Mouse (Mus musculus): ENCODE data around the gene Slc26a8. TPM values are rescaled to one million over a fixed set of nuclear protein-coding genes. Genes with fewer than 3 reads are reported as not detected.
A peak's percentile ranks its signal among the peaks of the same experiment; 100 is the strongest.

Gene Slc26a8
- polyA plus RNA-seq, 1 experiment from 2014 or later, result 1.0 TPM

DNA sequence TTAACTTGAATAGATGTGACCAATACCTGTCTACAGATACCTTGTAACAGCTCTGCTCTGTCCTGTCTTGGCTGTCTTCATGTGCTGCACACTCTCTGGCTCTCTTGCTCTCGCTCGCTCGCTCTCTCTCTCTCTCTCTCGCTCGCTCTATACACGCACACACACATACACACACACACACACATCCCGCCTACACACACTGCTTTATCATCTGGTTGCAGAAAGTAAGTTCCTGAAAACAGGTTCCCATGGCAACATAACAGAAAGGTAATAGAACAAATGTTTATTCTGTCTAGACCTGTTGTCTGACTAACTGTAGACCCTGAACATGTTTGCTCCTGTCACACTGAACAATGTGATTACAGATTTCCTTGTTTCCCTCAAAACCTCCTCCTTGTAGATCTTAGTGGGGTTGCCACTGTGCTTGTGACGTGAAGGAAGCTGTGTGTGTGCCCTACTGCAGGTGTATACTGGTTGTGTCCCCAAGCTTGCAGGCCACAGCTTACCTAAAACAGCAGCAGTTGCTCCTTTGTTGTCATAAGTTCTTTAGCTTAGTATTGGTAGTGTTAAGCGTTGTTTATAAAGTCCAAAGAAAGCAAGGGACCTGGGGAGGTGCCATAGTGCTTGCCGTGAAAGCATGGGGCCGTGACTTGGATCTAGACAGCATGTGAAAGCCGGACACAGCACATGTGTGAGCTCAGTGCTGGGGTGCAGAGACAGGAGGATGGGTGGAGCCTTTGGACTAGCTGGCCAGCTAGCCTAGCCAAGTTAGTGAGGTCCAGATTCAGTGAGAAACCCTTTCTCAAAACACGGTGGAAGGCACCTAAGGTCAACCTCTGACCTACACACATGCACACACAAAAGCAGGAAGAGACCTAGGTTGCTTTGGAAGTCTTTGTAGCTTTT lies 7.5 kb upstream of the Slc26a8 start:
- no peaks in the 10 kb centered on the region for H3K36me3 ChIP-seq (ENCODE audit: control insufficient read depth, insufficient read depth, low read length)
- H3K9me3 ChIP-seq (ENCODE audit: control insufficient read depth, low read length), result no peaks in the 10 kb centered on the region
- H3K27ac ChIP-seq (ENCODE audit: low read depth, low read length), result no peak overlapping the region
- peaks cover 11% of the 10 kb centered on the region for H3K4me1 ChIP-seq (replicated peaks; ENCODE audit: control insufficient read depth, insufficient read depth, low read length)
- no peak overlapping the region for H3K4me2 ChIP-seq (ENCODE audit: low read depth, low read length, severe bottlenecking)
- no peak overlapping the region for H3K9ac ChIP-seq (ENCODE audit: low read length)
- H3K27me3 ChIP-seq (ENCODE audit: control insufficient read depth, insufficient read depth, low read length), result no peaks in the 10 kb centered on the region
- 85% methylated on average over 13 of the region's 13 CpGs for WGBS
- DNase-seq (ENCODE audit: low spot score) (no peak), ATAC-seq (replicated peaks; ENCODE audit: low FRiP score) (no peak)
- no peak overlapping the region for H3K4me3 ChIP-seq (ENCODE audit: low read depth, low read length)

DNA sequence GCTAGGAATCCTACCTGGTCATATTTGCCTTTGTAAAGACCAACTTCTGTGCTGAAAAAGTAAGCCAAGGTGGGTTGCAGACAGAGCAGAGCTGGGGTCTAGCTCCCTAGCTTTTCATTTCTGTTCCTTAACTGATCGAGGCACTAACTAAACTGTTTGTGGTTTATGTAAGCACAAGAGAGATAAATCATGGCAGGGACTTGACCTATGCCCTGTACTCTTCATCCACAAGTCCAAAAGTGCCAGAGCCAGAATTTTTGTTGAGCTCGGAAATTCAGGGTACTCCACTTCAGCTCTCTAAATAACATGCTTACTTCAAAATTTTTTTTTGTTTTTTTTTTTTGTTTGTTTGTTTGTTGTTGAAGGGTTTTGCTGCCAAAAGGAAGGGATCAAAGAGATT lies 6.6 kb upstream of the Slc26a8 start:
- DNase-seq (ENCODE audit: low spot score), result no peak
- peak overlapping the region; percentile 20; the same call in 1 of the 2 replicates for H3K9ac ChIP-seq (ENCODE audit: low read length)
- no peaks in the 10 kb centered on the region for H3K27me3 ChIP-seq (ENCODE audit: control insufficient read depth, insufficient read depth, low read length)
- no peaks in the 10 kb centered on the region for H3K9me3 ChIP-seq (ENCODE audit: control insufficient read depth, low read length)
- no peak overlapping the region for H3K4me2 ChIP-seq (ENCODE audit: low read depth, low read length, severe bottlenecking)
- H3K4me3 ChIP-seq (ENCODE audit: low read depth, low read length), result no peak overlapping the region
- H3K4me1 ChIP-seq (replicated peaks; ENCODE audit: control insufficient read depth, insufficient read depth, low read length), result peaks cover 11% of the 10 kb centered on the region
- ATAC-seq (replicated peaks; ENCODE audit: low FRiP score), result no peak
- no peak overlapping the region for H3K27ac ChIP-seq (ENCODE audit: low read depth, low read length)
- 70% methylated on average over 2 of the region's 2 CpGs for WGBS
- no peaks in the 10 kb centered on the region for H3K36me3 ChIP-seq (ENCODE audit: control insufficient read depth, insufficient read depth, low read length)

DNA sequence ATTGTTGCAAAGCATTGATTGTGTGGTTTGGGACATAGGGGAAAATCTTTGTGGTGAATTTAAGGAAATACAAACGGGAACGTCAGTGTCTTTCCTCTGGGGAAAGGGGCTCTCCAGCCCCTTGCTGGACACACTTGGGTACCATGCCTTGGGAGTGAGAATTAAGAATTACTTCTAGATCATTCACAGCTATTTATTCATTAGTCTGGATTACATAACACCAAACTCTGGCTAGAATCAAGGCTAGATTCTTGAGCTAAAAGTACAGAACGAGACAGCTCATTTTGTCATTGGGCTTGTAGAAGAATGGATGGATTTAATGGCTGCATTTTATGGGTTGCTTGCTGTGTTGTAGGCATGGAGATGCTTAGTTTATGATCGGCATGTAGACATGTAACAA lies 4.8 kb upstream of the Slc26a8 start:
- Histone ChIP-seq H3K36me3 (ENCODE audit: control insufficient read depth, insufficient read depth, low read length) (no peaks in the 10 kb centered on the region), H3K27me3 (ENCODE audit: control insufficient read depth, insufficient read depth, low read length) (0 out of 2 replicates have a peak, but pooled peaks cover 2% of the 10 kb centered on the region), H3K4me2 (ENCODE audit: low read depth, low read length, severe bottlenecking) (no peak overlapping the region), H3K4me3 (ENCODE audit: low read depth, low read length) (no peak overlapping the region), H3K27ac (ENCODE audit: low read depth, low read length) (no peak overlapping the region), H3K9me3 (ENCODE audit: control insufficient read depth, low read length) (no peaks in the 10 kb centered on the region), H3K4me1 (replicated peaks; ENCODE audit: control insufficient read depth, insufficient read depth, low read length) (peaks cover 13% of the 10 kb centered on the region), H3K9ac (ENCODE audit: low read length) (no peak overlapping the region)
- ATAC-seq (replicated peaks; ENCODE audit: low FRiP score) (no peak), DNase-seq (ENCODE audit: low spot score) (no peak)
- 84% methylated on average over 4 of the region's 4 CpGs for WGBS

DNA sequence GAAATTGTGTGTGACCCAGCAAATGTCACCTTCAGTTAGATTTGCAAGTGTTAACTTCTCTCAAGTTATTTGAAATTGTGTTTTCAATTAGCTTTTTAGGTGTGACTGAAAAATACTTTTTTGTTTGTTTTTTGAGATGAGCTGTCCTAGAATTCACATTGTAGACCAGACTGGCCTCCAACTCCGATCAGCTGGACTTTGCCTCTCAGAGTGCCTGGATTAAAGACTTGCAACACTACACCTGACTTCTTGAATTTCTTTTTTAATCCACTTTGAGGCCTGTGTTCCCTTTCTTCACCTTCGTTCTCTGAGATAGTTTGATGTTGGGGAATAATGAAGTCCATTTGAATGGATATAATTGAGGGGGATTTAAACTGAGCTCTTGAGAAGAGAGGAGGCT lies 4.0 kb upstream of the Slc26a8 start:
- peaks cover 8% of the 10 kb centered on the region for H3K27me3 ChIP-seq (ENCODE audit: control insufficient read depth, insufficient read depth, low read length)
- 31% methylated on average over 2 of the region's 2 CpGs for WGBS
- no peak overlapping the region for H3K4me3 ChIP-seq (ENCODE audit: low read depth, low read length)
- no peaks in the 10 kb centered on the region for H3K36me3 ChIP-seq (ENCODE audit: control insufficient read depth, insufficient read depth, low read length)
- DNase-seq (ENCODE audit: low spot score) (no peak), ATAC-seq (replicated peaks; ENCODE audit: low FRiP score) (no peak)
- H3K9ac ChIP-seq (ENCODE audit: low read length), result no peak overlapping the region
- H3K9me3 ChIP-seq (ENCODE audit: control insufficient read depth, low read length), result no peaks in the 10 kb centered on the region
- peaks cover 20% of the 10 kb centered on the region for H3K4me1 ChIP-seq (replicated peaks; ENCODE audit: control insufficient read depth, insufficient read depth, low read length)
- H3K4me2 ChIP-seq (ENCODE audit: low read depth, low read length, severe bottlenecking), result no peak overlapping the region
- H3K27ac ChIP-seq (ENCODE audit: low read depth, low read length), result no peak overlapping the region

DNA sequence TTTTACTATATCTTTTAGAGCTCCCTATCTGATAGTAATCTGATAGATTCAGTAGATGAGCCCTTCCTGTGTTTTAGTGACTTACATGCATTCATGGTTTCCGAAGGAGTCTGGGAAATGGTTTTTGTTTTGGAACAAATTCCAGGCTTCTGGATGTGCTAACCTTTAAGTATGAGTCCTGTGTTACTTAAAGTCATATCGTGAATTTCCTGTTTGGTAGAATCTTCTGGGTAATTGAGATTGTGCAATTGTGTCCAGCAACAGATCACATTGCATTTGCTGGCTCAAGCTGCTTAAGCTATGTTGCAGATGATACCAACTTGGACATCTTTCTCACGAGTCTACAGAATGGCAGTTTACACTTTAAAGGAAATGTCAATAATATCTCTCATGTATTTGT lies 3.1 kb upstream of the Slc26a8 start:
- 58% methylated on average over 3 of the region's 3 CpGs for WGBS

DNA sequence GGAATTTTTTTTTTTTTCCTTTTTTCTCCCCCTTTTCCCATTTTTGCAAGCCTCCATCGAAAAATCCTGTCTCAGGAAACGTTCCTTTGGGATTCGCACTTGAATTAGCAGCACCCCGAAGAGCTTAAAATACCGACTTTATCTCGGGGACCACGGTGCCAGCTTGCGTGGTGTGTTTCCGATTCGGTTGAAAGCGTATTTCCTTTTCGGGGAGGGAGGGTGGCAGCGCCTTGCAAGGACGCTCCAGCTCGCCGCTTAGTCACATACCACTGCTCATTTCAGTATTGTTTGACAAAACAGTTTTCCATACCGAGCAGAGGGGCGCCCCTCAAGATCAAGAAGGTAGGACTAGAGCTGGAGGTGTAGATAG lies 2.3 kb upstream of the Slc26a8 start:
- no peak for ATAC-seq (replicated peaks; ENCODE audit: low FRiP score)
- WGBS, result under 1% methylated on average over 18 of the region's 18 CpGs
- no peak for DNase-seq (ENCODE audit: low spot score)
- Histone ChIP-seq H3K27ac (ENCODE audit: low read depth, low read length) (no peak overlapping the region; the same call in 1 of the 2 replicates), H3K36me3 (ENCODE audit: control insufficient read depth, insufficient read depth, low read length) (no peaks in the 10 kb centered on the region), H3K9me3 (ENCODE audit: control insufficient read depth, low read length) (no peaks in the 10 kb centered on the region), H3K4me1 (replicated peaks; ENCODE audit: control insufficient read depth, insufficient read depth, low read length) (peaks cover 12% of the 10 kb centered on the region), H3K4me3 (ENCODE audit: low read depth, low read length) (peak overlapping the region; percentile 97), H3K9ac (ENCODE audit: low read length) (peak overlapping the region; percentile 92), H3K4me2 (ENCODE audit: low read depth, low read length, severe bottlenecking) (peak overlapping the region; percentile 71), H3K27me3 (ENCODE audit: control insufficient read depth, insufficient read depth, low read length) (peaks cover 9% of the 10 kb centered on the region)

More for the DNA sequence above, 3.1 kb upstream of the Slc26a8 start:
- no peaks in the 10 kb centered on the region for H3K36me3 ChIP-seq (ENCODE audit: control insufficient read depth, insufficient read depth, low read length)
- peak overlapping the region; percentile 92 for H3K9ac ChIP-seq (ENCODE audit: low read length)
- no peak overlapping the region for H3K27ac ChIP-seq (ENCODE audit: low read depth, low read length)
- H3K4me1 ChIP-seq (replicated peaks; ENCODE audit: control insufficient read depth, insufficient read depth, low read length), result peaks cover 17% of the 10 kb centered on the region
- H3K9me3 ChIP-seq (ENCODE audit: control insufficient read depth, low read length), result no peaks in the 10 kb centered on the region
- ATAC-seq (replicated peaks; ENCODE audit: low FRiP score), result no peak
- peak overlapping the region; percentile 71 for H3K4me2 ChIP-seq (ENCODE audit: low read depth, low read length, severe bottlenecking)
- peaks cover 9% of the 10 kb centered on the region for H3K27me3 ChIP-seq (ENCODE audit: control insufficient read depth, insufficient read depth, low read length)
- DNase-seq (ENCODE audit: low spot score), result no peak
- H3K4me3 ChIP-seq (ENCODE audit: low read depth, low read length), result peak overlapping the region; percentile 97

DNA sequence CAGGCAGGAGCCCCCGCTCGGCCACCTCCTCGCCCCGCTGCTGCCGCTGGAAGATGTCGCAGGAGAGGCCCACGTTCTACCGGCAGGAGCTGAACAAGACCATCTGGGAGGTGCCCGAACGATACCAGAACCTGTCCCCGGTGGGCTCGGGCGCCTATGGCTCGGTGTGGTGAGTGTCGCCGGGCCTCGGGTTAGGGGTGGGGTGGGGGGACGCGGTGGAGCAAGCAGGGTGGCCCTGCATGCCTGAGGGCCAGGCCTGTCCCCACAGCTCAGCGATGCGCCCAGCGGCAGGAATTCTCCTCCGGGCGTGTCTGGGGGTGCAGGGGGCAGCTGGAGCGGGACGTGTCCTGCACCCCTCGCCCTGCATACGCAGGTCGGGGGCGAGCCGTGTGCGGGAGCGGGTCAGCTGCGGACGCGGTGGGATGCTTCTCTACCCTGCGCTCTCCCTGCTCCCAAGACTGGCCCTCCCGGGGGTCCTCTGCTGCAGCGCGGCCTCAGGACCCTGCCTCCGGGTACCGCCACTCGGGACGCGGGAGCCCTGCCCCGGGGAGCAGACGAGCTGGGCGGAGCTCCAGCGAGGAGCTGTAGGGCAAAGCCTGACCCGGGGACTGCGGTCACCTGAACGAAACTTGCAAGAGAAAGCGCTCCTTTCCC lies 1.8 kb upstream of the Slc26a8 start:
- ATAC-seq (replicated peaks; ENCODE audit: low FRiP score) (peak; percentile 63), DNase-seq (ENCODE audit: low spot score) (peak; percentile 81)
- Histone ChIP-seq H3K36me3 (ENCODE audit: control insufficient read depth, insufficient read depth, low read length) (no peaks in the 10 kb centered on the region), H3K4me3 (ENCODE audit: low read depth, low read length) (peak overlapping the region; percentile 97), H3K27ac (ENCODE audit: low read depth, low read length) (peak overlapping the region; percentile 90), H3K27me3 (ENCODE audit: control insufficient read depth, insufficient read depth, low read length) (peaks cover 9% of the 10 kb centered on the region), H3K9me3 (ENCODE audit: control insufficient read depth, low read length) (no peaks in the 10 kb centered on the region), H3K9ac (ENCODE audit: low read length) (peak overlapping the region; percentile 92), H3K4me2 (ENCODE audit: low read depth, low read length, severe bottlenecking) (peak overlapping the region; percentile 71), H3K4me1 (replicated peaks; ENCODE audit: control insufficient read depth, insufficient read depth, low read length) (peaks cover 12% of the 10 kb centered on the region; the same call in 1 of the 2 replicates)
- WGBS, result under 1% methylated on average over 51 of the region's 53 CpGs

DNA sequence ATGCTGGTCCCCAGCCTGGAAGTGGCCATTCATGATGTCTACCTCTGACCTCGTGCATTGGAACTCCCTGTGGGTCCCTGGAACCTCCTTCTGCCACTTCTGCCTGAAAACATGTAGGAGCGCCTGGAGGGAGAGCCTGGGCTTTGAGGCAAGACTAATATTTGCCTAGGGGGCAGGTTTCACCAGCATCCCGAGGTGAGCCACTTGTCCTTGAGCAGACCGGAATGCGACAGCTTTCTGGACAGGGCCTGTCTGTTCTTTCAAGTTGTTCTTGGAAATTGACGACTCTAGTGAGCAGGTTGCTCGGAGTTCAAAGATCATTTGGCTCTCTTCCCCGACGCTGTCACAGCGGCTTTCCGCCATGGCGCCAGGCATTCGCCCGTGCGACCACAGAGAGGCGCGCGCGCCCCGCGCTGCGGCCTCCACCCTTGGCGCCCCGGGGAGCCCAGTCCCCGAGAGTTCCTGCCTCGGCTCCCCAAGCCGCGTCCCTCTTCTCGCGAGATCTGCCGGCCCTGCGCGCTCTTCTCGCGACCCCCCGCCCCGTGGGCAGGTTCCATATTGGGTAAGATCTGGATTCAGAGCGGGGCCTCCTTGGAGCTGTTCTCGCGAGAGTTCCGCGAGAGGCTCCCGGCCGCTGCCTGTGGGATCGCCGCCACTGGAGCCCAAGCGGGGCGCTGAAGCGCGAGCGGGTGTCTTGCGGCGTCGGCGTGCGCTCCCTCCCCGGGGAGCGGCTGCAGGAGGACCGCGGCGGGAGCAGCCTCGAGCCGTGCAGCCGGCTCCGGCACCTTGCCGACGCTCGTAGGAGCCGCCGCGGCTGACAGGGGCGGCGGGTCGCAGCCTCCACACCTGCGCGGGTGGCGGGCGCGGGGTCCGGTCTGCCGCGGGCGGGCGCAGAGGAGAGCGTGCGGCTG lies 998 bp upstream of the Slc26a8 start, which contains the start of gene Mapk14:
TSS of gene Mapk14 (plus strand) at position 554 of the 911 bp plus-strand sequence.
- Histone ChIP-seq H3K36me3 (ENCODE audit: control insufficient read depth, insufficient read depth, low read length) (no peaks in the 10 kb centered on the region), H3K9me3 (ENCODE audit: control insufficient read depth, low read length) (no peaks in the 10 kb centered on the region), H3K27ac (ENCODE audit: low read depth, low read length) (peak within 1 kb of the TSS; percentile 90), H3K9ac (ENCODE audit: low read length) (peak within 1 kb of the TSS; percentile 92), H3K4me1 (replicated peaks; ENCODE audit: control insufficient read depth, insufficient read depth, low read length) (peaks cover 12% of the 10 kb centered on the region; the same call in 1 of the 2 replicates), H3K27me3 (ENCODE audit: control insufficient read depth, insufficient read depth, low read length) (peaks cover 9% of the 10 kb centered on the region), H3K4me2 (ENCODE audit: low read depth, low read length, severe bottlenecking) (peak within 1 kb of the TSS; percentile 71), H3K4me3 (ENCODE audit: low read depth, low read length) (peak within 1 kb of the TSS; percentile 97)
- ATAC-seq (replicated peaks; ENCODE audit: low FRiP score) (peak; percentile 94), DNase-seq (ENCODE audit: low spot score) (peak; percentile 100)
- under 1% methylated on average over 83 of the region's 86 CpGs for WGBS

Data from forebrain, embryonic 11.5 days (tissue).